Mouse (Mus musculus): Measurements from ENCODE around the gene Kmt2c. TPM values are rescaled to one million over a fixed set of nuclear protein-coding genes. Genes with fewer than 3 reads are reported as not detected.
A peak's percentile ranks its signal among the peaks of the same experiment; 100 is the strongest.

Kmt2c gene
- total RNA-seq (2012; rRNA removed) (26.2 and 28.1 TPM in 2 replicates), polyA plus RNA-seq (2012; ENCODE audit: insufficient read depth in 1 of 2, insufficient read length in 2 of 2, low read depth in 1 of 2, low replicate concordance in 2 of 2, missing spikeins in 1 of 2) (10 to 100 TPM; 23.8 to 34.0 TPM)

DNA sequence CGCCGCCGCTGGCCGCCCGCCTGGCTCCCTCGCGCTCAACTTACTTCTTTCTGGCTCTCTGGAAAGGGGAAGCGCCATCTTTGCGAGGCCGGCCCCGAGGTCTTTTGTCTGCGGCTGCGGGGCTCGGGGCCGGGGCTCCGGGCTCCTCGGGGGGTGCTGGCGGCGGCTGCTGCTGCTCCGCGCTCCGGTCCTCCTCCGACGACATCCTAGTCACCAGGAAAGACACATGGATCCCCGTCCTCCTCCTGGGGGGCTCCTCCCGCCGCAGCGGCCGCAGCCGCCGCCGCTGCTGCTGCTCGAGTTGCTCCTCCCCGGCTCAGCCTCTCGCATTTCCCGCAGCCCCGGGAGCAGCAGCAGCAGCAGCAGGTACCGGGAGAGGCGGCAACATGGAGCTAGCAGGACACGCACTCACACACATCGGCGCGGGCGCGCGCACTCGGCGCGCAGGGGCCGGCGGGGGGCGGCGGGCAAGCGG is at the start of gene Kmt2c:
Gene Kmt2c, minus strand, starts transcription at position 438 of the 475 bp plus-strand sequence.
- peak; percentile 85 for DNase-seq (ENCODE audit: low read depth, low spot score)
- H3K9ac ChIP-seq (ENCODE audit: control insufficient read depth, low read depth, low read length, poor library complexity, severe bottlenecking) = peak within 1 kb of the TSS; percentile 100
- no peaks in the 10 kb centered on the region; a peak in 1 of 4 replicates for H3K27me3 ChIP-seq (ENCODE audit: control insufficient read depth in 1 of 2, insufficient read depth in 2 of 2, low read length in 2 of 2)
- H3K4me3 ChIP-seq (ENCODE audit: control insufficient read depth in 1 of 2, insufficient read depth in 1 of 2, low read depth in 2 of 2, low read length in 2 of 2) = peak within 1 kb of the TSS; percentile 95 to 97
- TF ChIP-seq HCFC1 (IDR thresholded peaks at IDR 0.05; ENCODE audit: low read depth, low read length) = peak; percentile 46; the same call in 1 of the 2 replicates
- TF ChIP-seq MAX (IDR thresholded peaks at IDR 0.05; ENCODE audit: low read length) = no peak; the same call in none of the 2 replicates
- TF ChIP-seq TCF12 (IDR thresholded peaks at IDR 0.05; ENCODE audit: low read depth, low read length) = no peak
- TF ChIP-seq NRF1 (IDR thresholded peaks at IDR 0.05; ENCODE audit: insufficient read depth, low read depth, low read length, poor library complexity, severe bottlenecking) = peak; percentile 42; the same call in 1 of the 2 replicates
- TF ChIP-seq SIN3A (IDR thresholded peaks at IDR 0.05; ENCODE audit: low read length) = no peak
- 0 out of 6 replicates have a peak, but pooled peaks of 1 of the 3 experiments have one; percentile 6 for TF ChIP-seq CTCF (IDR thresholded peaks at IDR 0.05 in 2 of 3, conservative IDR thresholded peaks at IDR 0.05 in 1 of 3; ENCODE audit: control insufficient read depth in 1 of 3, insufficient read depth in 1 of 3, low read depth in 2 of 3, low read length in 3 of 3, poor library complexity in 1 of 3, severe bottlenecking in 1 of 3)
- no peak for TF ChIP-seq SMC3 (IDR thresholded peaks at IDR 0.05; ENCODE audit: low read depth, low read length)
- TF ChIP-seq ZMIZ1 (IDR thresholded peaks at IDR 0.05; ENCODE audit: low read depth, low read length) = 0 out of 2 replicates have a peak, but pooled peaks have one; percentile 50
- no peak; the same call in 1 of the 2 replicates for TF ChIP-seq KAT2A (conservative IDR thresholded peaks at IDR 0.05; ENCODE audit: low read depth, low read length)
- TF ChIP-seq MYC (IDR thresholded peaks at IDR 0.05; ENCODE audit: low read depth, low read length) = no peak
- no peak for TF ChIP-seq ZNF384 (IDR thresholded peaks at IDR 0.05; ENCODE audit: low read depth, low read length)
- peak; percentile 64 to 78 for TF ChIP-seq POLR2A (IDR thresholded peaks at IDR 0.05; ENCODE audit: control insufficient read depth in 1 of 2, insufficient read depth in 1 of 2, low read depth in 1 of 2, low read length in 2 of 2, poor library complexity in 1 of 2)
- no peak for TF ChIP-seq BHLHE40 (IDR thresholded peaks at IDR 0.05; ENCODE audit: borderline replicate concordance, low read depth, low read length)
- no peak; the same call in 1 of the 2 replicates for TF ChIP-seq CHD1 (IDR thresholded peaks at IDR 0.05; ENCODE audit: low read depth, low read length)
- no peak for TF ChIP-seq E2F4 (IDR thresholded peaks at IDR 0.05; ENCODE audit: borderline replicate concordance, low read depth, low read length)
- no peak for TF ChIP-seq CHD2 (IDR thresholded peaks at IDR 0.05; ENCODE audit: low read length)
- TF ChIP-seq NELFE (IDR thresholded peaks at IDR 0.05; ENCODE audit: low read depth, low read length) = peak; percentile 84
- no peak for TF ChIP-seq USF2 (IDR thresholded peaks at IDR 0.05; ENCODE audit: borderline replicate concordance in 1 of 2, insufficient read depth in 1 of 2, low read depth in 1 of 2, low read length in 2 of 2)
- no peak for TF ChIP-seq MYB (IDR thresholded peaks at IDR 0.05; ENCODE audit: low read depth, low read length)
- no peak for TF ChIP-seq RCOR1 (IDR thresholded peaks at IDR 0.05; ENCODE audit: low read depth, low read length)
- TF ChIP-seq ETS1 (IDR thresholded peaks at IDR 0.05; ENCODE audit: low read depth, low read length) = no peak; the same call in 1 of the 2 replicates
- peak; percentile 92; the same call in 1 of the 2 replicates for TF ChIP-seq MAZ (IDR thresholded peaks at IDR 0.05; ENCODE audit: low read depth, low read length)
- no peak for TF ChIP-seq MAFK (IDR thresholded peaks at IDR 0.05; ENCODE audit: borderline replicate concordance, low read depth, low read length)
- no peak for TF ChIP-seq JUND (IDR thresholded peaks at IDR 0.05; ENCODE audit: low read depth, low read length)
- TF ChIP-seq UBTF (IDR thresholded peaks at IDR 0.05; ENCODE audit: borderline replicate concordance, insufficient read depth, low read depth, low read length) = 0 out of 2 replicates have a peak, but pooled peaks have one; percentile 33
- TF ChIP-seq USF1 (IDR thresholded peaks at IDR 0.05; ENCODE audit: low read depth, low read length) = no peak
- no peak for TF ChIP-seq TAL1 (IDR thresholded peaks at IDR 0.05; ENCODE audit: low read length)
- peak; percentile 35 for TF ChIP-seq MXI1 (IDR thresholded peaks at IDR 0.05; ENCODE audit: low read depth, low read length)
- peak; percentile 72; the same call in 1 of the 2 replicates for TF ChIP-seq POLR2AphosphoS2 (IDR thresholded peaks at IDR 0.05; ENCODE audit: low read length)
- no peak for TF ChIP-seq RAD21 (IDR thresholded peaks at IDR 0.05; ENCODE audit: low read depth, low read length)
- no peak for TF ChIP-seq ZKSCAN1 (IDR thresholded peaks at IDR 0.05; ENCODE audit: low read depth, low read length)
- no peak for TF ChIP-seq POLR2AphosphoS5 (IDR thresholded peaks at IDR 0.05; ENCODE audit: borderline replicate concordance, low read depth, low read length)
- TF ChIP-seq ELF1 (IDR thresholded peaks at IDR 0.05; ENCODE audit: low read depth, low read length) = 0 out of 2 replicates have a peak, but pooled peaks have one; percentile 12
- peak; percentile 53; the same call in 1 of the 2 replicates for TF ChIP-seq MEF2A (IDR thresholded peaks at IDR 0.05; ENCODE audit: extremely low read depth, insufficient replicate concordance, low read depth, low read length, poor library complexity, severe bottlenecking)
- TF ChIP-seq GATA1 (IDR thresholded peaks at IDR 0.05; ENCODE audit: low read depth, low read length) = no peak
- 0 out of 2 replicates have a peak, but pooled peaks have one; percentile 25 for TF ChIP-seq TBP (IDR thresholded peaks at IDR 0.05; ENCODE audit: low read depth, low read length)
- H3K9me3 ChIP-seq (replicated peaks; ENCODE audit: insufficient read depth, low read length) = no peaks in the 10 kb centered on the region
- H3K4me1 ChIP-seq (ENCODE audit: control insufficient read depth in 1 of 2, insufficient read depth in 2 of 2, low read length in 2 of 2) = peaks cover 12 to 21% of the 10 kb centered on the region in 2 experiments
- peaks cover 51% of the 10 kb centered on the region for H3K79me2 ChIP-seq (ENCODE audit: control insufficient read depth, insufficient read depth, low read length, poor library complexity)
- peaks cover 0 to 33% of the 10 kb centered on the region in 2 experiments; a peak in 2 of 4 replicates for H3K36me3 ChIP-seq (ENCODE audit: control insufficient read depth in 1 of 2, insufficient read depth in 2 of 2, low read length in 2 of 2)
- H3K27ac ChIP-seq (ENCODE audit: control insufficient read depth, low read depth, low read length) = peak within 1 kb of the TSS; percentile 98
